Mouse (Mus musculus) G1E (cell line): ENCODE measurements at regions not wholly inside any gene's neighbourhood (a gene's known extent, or its start where the extent isn't known, plus 50 kb on each side); places are given as distances from the start of the nearest gene placed in this dataset.

Source experiments
- CTCF ChIP-seq: IDR thresholded peaks from 2 replicates; pipeline ENCODE4 v1.5.1; 2012; ENCODE audit warnings: low read depth, low read length, inconsistent platforms, mixed read lengths
- TAL1 ChIP-seq: conservative IDR thresholded peaks from 2 replicates; pipeline ENCODE4 v1.6.1; 2012; ENCODE audit warnings: low read depth, low read length, inconsistent platforms, mixed read lengths

GRCm38 (mm10) chr6:53147478-53147877 lies 79.0 kb upstream of the Jazf1 start:
- no peak for TF ChIP-seq CTCF
- no peak for TF ChIP-seq TAL1
